Mouse (Mus musculus): Measurements from ENCODE around the gene Ldlrad3. TPM values are rescaled to one million over a fixed set of nuclear protein-coding genes. Genes with fewer than 3 reads are reported as not detected.
A peak's percentile ranks its signal among the peaks of the same experiment; 100 is the strongest.

Ldlrad3 gene
- polyA plus RNA-seq, 1 experiment from 2014 or later = 55.8 TPM

- H3K9me3 ChIP-seq (replicated peaks) = no peaks in the 10 kb centered on the region
- H3K4me3 ChIP-seq = no peak overlapping the region
- peaks cover 23% of the 10 kb centered on the region for H3K4me1 ChIP-seq
- H3K36me3 ChIP-seq = no peaks in the 10 kb centered on the region
- WGBS = 90% methylated on average over 15 of the region's 15 CpGs
- no peak for DNase-seq (ENCODE audit: low spot score)
- H3K27ac ChIP-seq (replicated peaks) = no peak overlapping the region; the same call in 1 of the 2 replicates
- no peaks in the 10 kb centered on the region for H3K27me3 ChIP-seq (ENCODE audit: low read depth, poor library complexity, severe bottlenecking)
Observed at GRCm38 (mm10) chr2:101909326-101910080, 276.7 kb downstream of the Ldlrad3 start.

- no peaks in the 10 kb centered on the region for H3K27me3 ChIP-seq (ENCODE audit: low read depth, poor library complexity, severe bottlenecking)
- H3K4me3 ChIP-seq = no peak overlapping the region
- H3K36me3 ChIP-seq = no peaks in the 10 kb centered on the region
- no peak overlapping the region; the same call in 1 of the 2 replicates for H3K27ac ChIP-seq (replicated peaks)
- H3K4me1 ChIP-seq = peaks cover 23% of the 10 kb centered on the region
- DNase-seq (ENCODE audit: low spot score) = no peak
- no peaks in the 10 kb centered on the region for H3K9me3 ChIP-seq (replicated peaks)
- 80% methylated on average over 13 of the region's 13 CpGs for WGBS
Observed at GRCm38 (mm10) chr2:101908773-101909172, 277.4 kb downstream of the Ldlrad3 start.

- no peak overlapping the region for H3K4me3 ChIP-seq
- peaks cover 23% of the 10 kb centered on the region for H3K4me1 ChIP-seq
- no peaks in the 10 kb centered on the region for H3K9me3 ChIP-seq (replicated peaks)
- H3K27me3 ChIP-seq (ENCODE audit: low read depth, poor library complexity, severe bottlenecking) = no peaks in the 10 kb centered on the region
- WGBS = 79% methylated on average over 10 of the region's 10 CpGs
- DNase-seq (ENCODE audit: low spot score) = no peak
- H3K36me3 ChIP-seq = no peaks in the 10 kb centered on the region
- H3K27ac ChIP-seq (replicated peaks) = peak overlapping the region; percentile 29; the same call in 1 of the 2 replicates
Observed at GRCm38 (mm10) chr2:101907386-101908022, 278.7 kb downstream of the Ldlrad3 start.

GRCm38 (mm10) chr2:101906379-101906690 lies 279.9 kb downstream of the Ldlrad3 start:
- 65% methylated on average over 5 of the region's 5 CpGs for WGBS
- H3K4me1 ChIP-seq = peaks cover 23% of the 10 kb centered on the region
- no peaks in the 10 kb centered on the region for H3K27me3 ChIP-seq (ENCODE audit: low read depth, poor library complexity, severe bottlenecking)
- peak overlapping the region; percentile 84 for H3K27ac ChIP-seq (replicated peaks)
- no peaks in the 10 kb centered on the region for H3K9me3 ChIP-seq (replicated peaks)
- no peak for DNase-seq (ENCODE audit: low spot score)
- no peak overlapping the region for H3K4me3 ChIP-seq
- H3K36me3 ChIP-seq = 0 out of 2 replicates have a peak, but pooled peaks cover 2% of the 10 kb centered on the region

GRCm38 (mm10) chr2:101905534-101906378 lies 280.4 kb downstream of the Ldlrad3 start:
- H3K4me1 ChIP-seq = peaks cover 23% of the 10 kb centered on the region
- H3K9me3 ChIP-seq (replicated peaks) = no peaks in the 10 kb centered on the region
- peak overlapping the region; percentile 84 for H3K27ac ChIP-seq (replicated peaks)
- 26% methylated on average over 21 of the region's 21 CpGs for WGBS
- H3K36me3 ChIP-seq = peaks cover 8% of the 10 kb centered on the region; the same call in 1 of the 2 replicates
- peak overlapping the region; percentile 36 for H3K4me3 ChIP-seq
- H3K27me3 ChIP-seq (ENCODE audit: low read depth, poor library complexity, severe bottlenecking) = no peaks in the 10 kb centered on the region
- DNase-seq (ENCODE audit: low spot score) = peak; percentile 86

GRCm38 (mm10) chr2:101902196-101902595 lies 284.0 kb downstream of the Ldlrad3 start:
- H3K4me3 ChIP-seq = no peak overlapping the region
- peaks cover 21% of the 10 kb centered on the region; the same call in 1 of the 2 replicates for H3K36me3 ChIP-seq
- H3K27me3 ChIP-seq (ENCODE audit: low read depth, poor library complexity, severe bottlenecking) = no peaks in the 10 kb centered on the region
- no peak overlapping the region for H3K27ac ChIP-seq (replicated peaks)
- H3K4me1 ChIP-seq = peaks cover 18% of the 10 kb centered on the region
- no peak for DNase-seq (ENCODE audit: low spot score)
- no peaks in the 10 kb centered on the region for H3K9me3 ChIP-seq (replicated peaks)
- WGBS = 85% methylated on average over 4 of the region's 4 CpGs

Other genes with a start within 250 kb of the Ldlrad3 start
- 22.2 and 26.9 TPM in 2 replicates for gene Trim44, start 221.4 kb upstream of the Ldlrad3 start, polyA plus RNA-seq (2016; fragmentation: Nextera tagmentation; extraction: Ambion mirVana)

All from midbrain, embryonic 10.5 days (tissue).